Mouse (Mus musculus) adrenal gland, adult 8-10 months (tissue): ENCODE measurements around the gene Gpr152. TPM values are rescaled to one million over a fixed set of nuclear protein-coding genes. Genes with fewer than 3 reads are reported as not detected.
A peak's percentile ranks its signal among the peaks of the same experiment; 100 is the strongest.

Source experiments
- DNase-seq: peaks from one replicate; pipeline ENCODE4 v3.0.0; 2022
- total RNA-seq, 4 experiments: library from RNA; stranded (reverse); gene quantifications; 2 replicates each; pipeline ENCODE4 v1.2.4; 2022

The Gpr152 gene
- total RNA-seq = under 1 TPM in 2 of 4 experiments, not detected in 2; 0.06 to 0.08 TPM

GRCm38 (mm10) chr19:4139446-4139845 lies at the start of gene Gpr152:
Gpr152 (plus strand) TSS chr19:4139787.
- no peak for DNase-seq

DNA sequence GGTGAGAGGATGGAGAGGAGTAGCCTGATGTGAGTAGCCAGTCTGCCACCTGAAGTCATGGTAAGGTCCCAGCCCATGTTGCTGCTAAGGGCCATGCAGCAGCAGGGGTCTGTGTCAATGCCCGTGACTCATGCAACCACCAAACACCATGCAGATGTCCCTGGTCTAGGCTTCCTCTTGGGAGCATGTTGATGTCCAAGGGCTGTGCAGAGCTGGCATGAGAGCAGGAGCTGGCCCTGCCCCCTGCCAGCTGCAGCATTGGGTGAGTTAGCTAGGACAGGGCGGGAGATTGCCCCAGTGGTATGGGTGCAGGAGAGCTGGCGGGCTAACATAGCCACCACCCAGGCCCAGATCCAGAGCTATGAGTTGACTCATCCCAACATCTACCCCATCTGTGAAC lies 49.1 kb upstream of the Gpr152 start:
- DNase-seq = no peak

GRCm38 (mm10) chr19:4091383-4091782 lies 48.2 kb upstream of the Gpr152 start:
- DNase-seq = no peak

DNA sequence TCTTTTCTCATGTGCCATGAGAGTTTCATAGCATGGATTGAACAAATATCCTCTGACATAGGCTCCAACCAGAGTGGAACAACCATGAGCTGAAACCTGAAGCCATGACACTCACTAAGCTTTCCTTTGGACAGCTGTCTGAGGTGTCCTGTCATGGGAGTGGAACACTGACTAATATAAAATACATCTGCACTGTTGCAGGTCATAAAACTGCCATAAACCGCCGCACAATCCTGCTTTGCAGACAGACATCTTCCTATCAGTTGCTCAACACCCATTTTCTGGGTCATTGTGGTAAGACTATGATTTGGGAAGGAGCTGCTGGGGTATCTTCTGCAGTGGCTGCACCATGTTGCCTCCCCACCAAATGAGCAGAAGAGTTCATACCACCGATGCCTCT lies 46.8 kb upstream of the Gpr152 start:
- DNase-seq = no peak

GRCm38 (mm10) chr19:4093772-4094171 lies 45.8 kb upstream of the Gpr152 start:
- no peak for DNase-seq

DNA sequence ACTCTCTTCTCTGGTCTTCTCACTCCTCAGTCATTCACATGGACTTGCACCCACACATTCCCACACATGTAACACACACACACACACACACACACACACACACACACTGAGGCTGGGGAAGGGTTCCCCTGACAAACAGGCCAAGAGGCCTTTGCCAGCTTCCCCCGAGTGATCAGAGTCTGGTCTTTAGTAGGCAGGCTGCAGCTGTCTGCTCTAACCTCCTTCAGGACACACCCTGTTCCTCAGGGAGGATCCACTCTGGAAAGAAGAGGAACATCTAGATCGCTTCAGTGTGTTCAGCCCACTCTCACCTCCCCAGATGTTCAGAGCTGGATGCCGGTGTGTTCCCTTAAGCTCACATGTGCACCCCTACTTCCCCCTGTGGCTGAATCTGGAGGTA lies 45.2 kb upstream of the Gpr152 start:
- DNase-seq = no peak

GRCm38 (mm10) chr19:4094774-4095303 lies 44.7 kb upstream of the Gpr152 start:
- DNase-seq = no peak

DNA sequence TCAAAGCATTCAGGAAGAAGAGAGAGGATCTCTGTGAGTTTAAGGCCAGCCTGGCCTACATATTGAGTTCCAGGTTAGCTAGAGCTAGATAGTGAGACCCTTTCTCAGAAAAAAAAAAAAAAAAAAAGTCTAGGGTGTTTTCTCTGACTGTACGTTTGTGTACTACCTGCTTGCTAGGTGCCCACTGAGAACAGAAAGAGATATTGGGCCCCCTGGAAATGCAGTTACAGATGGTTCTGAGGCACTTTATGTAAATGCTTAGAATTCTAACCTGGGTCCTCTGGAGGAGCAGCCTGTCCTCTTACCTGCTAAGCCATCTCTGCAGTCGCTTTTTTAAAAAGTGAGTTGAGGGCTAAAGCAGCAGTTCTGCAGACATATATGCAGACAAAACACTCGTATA lies 43.8 kb upstream of the Gpr152 start:
- no peak for DNase-seq

DNA sequence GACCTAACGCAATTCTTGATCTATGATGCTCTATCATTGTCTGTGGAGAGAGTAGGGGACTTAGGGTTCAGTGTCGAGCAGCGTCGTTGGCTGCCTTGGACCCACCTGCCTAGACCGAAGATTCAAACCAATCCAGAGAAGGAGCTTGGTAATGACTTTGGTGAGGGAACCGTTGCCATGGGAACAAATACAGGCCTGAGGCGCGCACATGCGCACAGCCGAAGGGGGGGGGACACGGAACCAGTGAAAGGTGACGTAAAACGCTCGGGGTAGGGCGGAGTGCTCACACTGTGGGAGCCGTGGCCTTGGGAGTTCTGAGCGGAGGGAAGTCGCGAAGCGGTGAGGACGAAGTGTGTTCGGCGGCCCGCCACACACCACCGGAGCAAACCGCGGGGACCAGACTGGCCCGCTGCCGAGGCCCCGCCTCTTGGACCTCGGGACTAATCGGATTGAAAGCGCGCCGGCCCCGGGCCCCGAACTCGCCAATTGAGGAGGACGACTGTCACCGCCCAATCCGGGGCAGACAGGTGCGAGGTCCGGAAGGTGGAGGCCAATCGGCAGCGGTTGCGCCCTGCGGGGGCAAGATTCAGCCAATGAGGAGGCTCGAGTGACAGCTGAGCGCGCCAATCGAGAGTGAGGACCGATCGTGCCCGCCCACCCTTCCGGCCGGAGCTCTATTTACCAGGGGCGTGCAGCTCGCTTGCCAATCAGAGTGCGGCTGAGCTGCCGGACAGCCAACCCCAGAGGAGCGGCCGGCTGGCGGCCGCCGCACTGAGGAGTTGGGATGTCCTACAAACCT lies 42.7 kb upstream of the Gpr152 start, which contains the start of gene Cdk2ap2:
TSS of gene Cdk2ap2 (plus strand) at position 541 of the 799 bp plus-strand sequence.
- DNase-seq = peak; percentile 99

DNA sequence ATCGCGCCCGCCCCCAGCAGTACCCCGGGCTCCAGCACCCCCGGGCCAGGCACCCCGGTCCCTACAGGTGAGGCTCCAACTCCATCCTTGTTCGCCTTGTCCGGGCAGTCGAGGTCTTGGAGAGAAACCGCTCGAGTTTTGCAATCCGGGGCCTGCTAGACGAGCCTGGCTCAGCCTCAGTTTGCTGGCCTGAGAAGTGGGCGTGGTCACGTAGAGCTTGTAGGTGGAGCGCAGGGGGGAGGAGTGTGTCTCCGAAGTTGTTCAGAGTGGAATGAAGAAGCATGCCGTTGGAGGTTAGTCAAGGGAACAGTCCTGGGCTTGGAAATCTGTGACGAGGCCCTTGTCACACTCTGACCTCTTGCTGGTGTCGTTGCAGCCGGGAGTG lies 42.2 kb upstream of the Gpr152 start:
- DNase-seq = peak; percentile 87

DNA sequence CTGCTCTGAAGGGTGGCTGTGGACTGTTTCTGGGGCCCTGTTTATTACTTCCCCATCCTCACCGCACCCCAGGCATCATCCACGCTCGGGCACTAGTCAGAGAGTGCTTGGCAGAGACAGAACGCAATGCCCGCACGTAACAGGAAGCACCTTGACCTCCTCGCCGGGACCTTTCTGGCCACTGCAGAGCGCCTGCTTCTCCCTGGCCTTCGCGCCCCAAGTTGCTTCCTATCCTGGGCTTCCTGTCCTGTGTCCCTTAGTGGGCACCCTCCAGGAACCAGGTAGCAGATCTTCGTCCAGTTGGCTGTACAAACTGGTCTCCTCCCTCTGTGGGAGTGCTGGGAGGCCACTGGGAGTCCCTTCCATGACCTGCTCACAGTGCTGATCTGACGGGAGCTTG lies 41.2 kb upstream of the Gpr152 start:
- peak; percentile 54 for DNase-seq

DNA sequence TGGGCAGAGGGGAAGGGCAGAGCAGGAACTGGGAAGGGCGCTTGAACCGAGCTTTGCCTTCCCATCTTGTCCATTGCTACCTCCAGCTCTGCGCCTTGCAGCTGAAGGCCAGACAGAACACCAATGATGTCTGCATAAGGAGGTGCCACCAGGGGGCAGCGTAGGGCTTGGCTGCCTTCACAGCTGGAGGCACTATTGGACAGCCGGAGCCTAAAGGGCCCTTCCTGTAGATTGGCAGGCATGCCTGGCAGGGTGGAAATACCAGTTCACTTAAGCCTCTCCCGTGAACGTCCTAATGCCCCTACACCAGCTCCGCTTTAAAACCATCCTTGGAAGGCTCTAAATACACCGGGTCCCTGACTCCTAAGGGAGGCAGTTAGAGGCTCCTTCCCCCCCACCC lies 40.5 kb upstream of the Gpr152 start:
- peak; percentile 91 for DNase-seq

DNA sequence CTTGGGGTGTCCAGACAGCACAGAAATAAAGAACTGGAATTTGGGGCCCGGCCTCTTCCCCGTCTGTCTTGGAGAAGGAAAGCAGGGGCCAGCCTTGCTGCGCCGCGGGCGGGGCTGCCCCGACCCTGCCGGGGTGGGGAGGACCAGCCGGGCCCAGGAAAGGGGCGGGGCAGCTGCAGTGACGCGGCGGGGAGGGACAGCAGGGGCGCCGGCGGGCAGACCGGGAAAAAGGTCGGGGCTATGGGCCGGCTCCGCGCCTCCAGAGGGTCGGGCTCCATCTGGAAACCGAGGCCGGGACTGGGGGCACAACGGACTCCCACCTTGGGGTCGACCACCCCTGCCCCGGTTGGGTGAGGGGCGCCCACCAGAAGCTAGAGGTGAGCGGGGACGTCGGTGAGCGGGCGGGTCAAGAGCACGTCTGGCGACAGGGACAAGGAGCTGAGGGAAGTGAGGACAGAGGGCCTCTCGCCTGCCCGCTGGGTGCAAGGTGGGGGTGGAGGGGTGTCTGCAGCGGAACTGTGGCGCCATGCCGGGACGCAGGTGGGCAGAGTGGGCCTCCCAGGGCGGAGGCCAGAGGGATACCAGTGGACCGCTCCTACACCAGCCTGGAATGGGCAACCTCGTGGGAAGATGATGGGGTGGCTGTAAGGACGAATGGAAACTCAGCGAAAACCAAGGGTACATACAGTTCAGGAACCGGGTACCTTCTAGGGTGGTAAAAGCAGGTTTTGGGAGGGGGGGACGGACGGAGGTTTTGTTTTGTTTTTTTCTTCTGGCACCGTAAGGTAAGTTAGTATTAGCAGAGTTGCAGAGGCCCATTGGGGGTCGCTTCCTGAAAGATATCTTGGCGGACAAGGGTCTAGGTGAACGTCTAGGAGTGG lies 39.5 kb upstream of the Gpr152 start, which contains the start of gene Pitpnm1:
TSS of gene Pitpnm1 (plus strand) at position 162 of the 881 bp plus-strand sequence.
- peak; percentile 72 for DNase-seq

GRCm38 (mm10) chr19:4100718-4101261 lies 38.8 kb upstream of the Gpr152 start:
- peak; percentile 68 for DNase-seq

DNA sequence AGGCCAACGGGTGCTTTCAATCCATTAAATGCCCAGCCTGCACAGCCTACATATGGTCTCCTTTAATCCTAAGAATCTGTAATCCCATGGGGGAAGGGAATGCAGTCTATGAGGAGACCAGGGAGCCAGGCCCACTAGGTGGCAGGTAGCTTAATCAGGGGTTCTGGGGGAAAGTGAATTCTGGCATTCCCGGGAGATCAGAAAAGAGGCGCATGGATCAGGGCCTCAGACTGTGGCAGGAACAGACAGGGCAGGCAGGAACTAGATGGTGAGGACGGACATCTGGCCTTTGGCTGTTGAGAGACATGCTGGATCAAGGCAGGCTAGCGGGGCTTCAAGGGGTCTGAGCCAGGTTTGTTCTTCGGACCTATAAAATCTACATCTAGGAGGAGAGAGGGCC lies 38.1 kb upstream of the Gpr152 start:
- no peak for DNase-seq

GRCm38 (mm10) chr19:4102049-4102448 lies 37.5 kb upstream of the Gpr152 start:
- no peak for DNase-seq

DNA sequence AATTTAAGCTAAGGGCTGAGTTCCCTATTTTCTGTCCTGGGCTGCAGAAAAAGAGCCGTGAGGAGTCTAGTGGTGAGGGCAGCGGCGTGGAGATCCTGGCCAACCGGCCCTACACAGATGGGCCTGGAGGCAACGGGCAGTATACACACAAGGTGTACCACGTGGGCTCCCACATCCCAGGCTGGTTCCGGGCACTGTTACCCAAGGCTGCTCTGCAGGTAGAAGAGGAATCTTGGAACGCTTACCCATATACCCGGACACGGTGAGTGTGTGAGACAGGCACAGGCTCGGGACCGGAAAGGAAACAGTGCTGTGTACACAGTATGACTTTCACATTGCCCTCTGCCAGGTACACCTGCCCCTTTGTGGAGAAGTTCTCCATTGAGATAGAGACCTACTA lies 37.0 kb upstream of the Gpr152 start:
- DNase-seq = no peak

DNA sequence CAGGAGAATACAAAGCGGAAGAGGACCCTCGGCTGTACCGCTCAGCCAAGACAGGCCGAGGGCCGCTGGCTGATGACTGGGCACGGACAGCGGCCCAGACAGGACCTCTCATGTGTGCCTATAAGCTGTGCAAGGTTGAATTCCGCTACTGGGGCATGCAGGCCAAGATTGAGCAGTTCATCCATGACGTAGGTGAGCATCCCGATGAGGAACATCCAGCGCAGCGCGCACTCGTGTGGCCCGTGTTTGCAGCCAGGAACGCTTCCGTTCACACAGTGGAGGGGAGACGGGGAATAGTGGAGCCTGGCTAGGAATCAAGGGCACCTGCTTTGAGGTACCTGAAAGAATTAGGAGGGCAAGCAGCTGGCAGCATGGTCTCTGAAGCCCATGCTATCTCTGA lies 36.3 kb upstream of the Gpr152 start:
- no peak for DNase-seq

- no peak for DNase-seq
Observed at GRCm38 (mm10) chr19:4103792-4104191, 35.8 kb upstream of the Gpr152 start.

GRCm38 (mm10) chr19:4104675-4105194 lies 34.9 kb upstream of the Gpr152 start:
- no peak for DNase-seq

GRCm38 (mm10) chr19:4106654-4107053 lies 32.9 kb upstream of the Gpr152 start:
- no peak for DNase-seq

DNA sequence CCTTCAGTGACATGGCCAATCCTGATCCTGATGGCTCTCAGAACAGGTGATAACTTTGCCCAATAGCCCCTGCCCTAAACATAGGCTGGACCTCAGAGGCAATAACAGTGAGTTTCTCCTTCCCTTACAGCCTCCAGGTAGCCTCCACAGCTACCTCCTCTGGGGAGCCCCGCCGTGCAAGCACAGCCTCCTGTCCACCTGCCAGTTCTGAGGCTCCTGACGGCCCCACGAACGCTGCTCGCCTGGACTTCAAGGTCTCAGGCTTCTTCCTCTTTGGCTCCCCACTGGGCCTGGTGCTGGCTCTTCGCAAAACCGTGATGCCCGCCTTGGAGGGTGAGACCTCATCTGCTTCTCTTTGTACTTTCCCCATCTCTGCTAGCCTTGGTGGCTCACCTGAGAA lies 31.1 kb upstream of the Gpr152 start:
- DNase-seq = no peak
